Mouse (Mus musculus) E14TG2a.4 (cell line): Measurements from ENCODE around the gene Cilp2.

ENCODE experiments used
- H3K27me3 ChIP-seq: 2 replicates; pipeline ENCODE4 v1.6.1; 2014; ENCODE audit warnings: low read length, control low read depth; ENCODE audit not compliant: insufficient read depth
- H3K36me3 ChIP-seq: 2 replicates; pipeline ENCODE4 v1.6.1; 2014; ENCODE audit warnings: low read length, control low read depth; ENCODE audit not compliant: insufficient read depth
- H3K4me1 ChIP-seq: replicated peaks from 2 replicates; pipeline ENCODE4 v1.6.1; 2014; ENCODE audit warnings: low read depth, low read length, control low read depth
- H3K4me3 ChIP-seq: replicated peaks from 2 replicates; pipeline ENCODE4 v1.5.1; 2014; ENCODE audit warnings: mild to moderate bottlenecking, low read length
- H3K9me3 ChIP-seq: 2 replicates; pipeline ENCODE4 v1.6.1; 2014; ENCODE audit warnings: low read length, control low read depth
- CTCF ChIP-seq: conservative IDR thresholded peaks from 2 replicates; pipeline ENCODE4 v1.5.1; 2014; ENCODE audit warnings: low read length
- NANOG ChIP-seq: IDR thresholded peaks from 2 replicates; pipeline ENCODE4 v1.6.1; 2014; ENCODE audit warnings: borderline replicate concordance, low read length, mixed read lengths
- POU5F1 ChIP-seq: IDR thresholded peaks from 2 replicates; pipeline ENCODE4 v1.6.1; 2014; ENCODE audit warnings: low read length, borderline replicate concordance

Gene Cilp2

DNA sequence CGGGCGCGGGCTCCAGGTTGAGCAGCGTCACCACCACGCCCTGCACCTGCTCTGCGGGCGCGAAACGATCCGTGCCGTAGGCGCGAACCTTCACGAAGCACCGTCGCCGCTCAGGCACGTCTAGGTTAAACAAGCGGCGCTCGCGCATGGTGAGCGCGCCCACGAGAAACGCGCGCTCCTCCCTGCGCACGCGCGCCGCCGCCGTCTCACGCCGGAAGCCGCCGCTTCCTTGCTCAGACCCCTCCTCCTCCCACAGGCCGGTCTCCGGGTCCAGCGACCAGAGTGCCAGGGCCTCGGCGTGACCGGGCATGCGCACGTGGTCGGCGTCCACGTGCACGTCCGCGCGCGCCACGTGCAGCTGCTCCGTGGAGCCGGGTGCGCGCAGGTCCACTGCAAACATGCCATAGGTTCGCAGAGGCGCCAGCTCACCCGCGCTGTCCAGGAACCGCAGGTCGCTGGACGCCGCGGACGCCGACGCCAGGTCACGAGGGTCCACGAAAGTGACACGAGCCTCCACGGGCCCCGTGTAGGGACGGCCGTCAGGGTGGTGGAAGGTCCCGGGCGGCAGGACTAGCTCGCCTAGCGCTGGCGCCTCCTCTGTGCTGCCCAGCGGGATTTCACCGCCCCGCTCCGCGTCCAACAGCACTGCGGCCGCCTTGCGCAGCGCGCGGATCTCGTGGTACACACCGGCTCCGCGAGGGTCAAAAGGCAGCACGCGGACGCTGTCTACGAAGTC lies 5.3 kb downstream of the Cilp2 start:
- peak overlapping the region; percentile 75 for H3K4me3 ChIP-seq
- peaks cover 50% of the 10 kb centered on the region for H3K4me1 ChIP-seq
- H3K27me3 ChIP-seq: peaks cover 94% of the 10 kb centered on the region
- TF ChIP-seq POU5F1 (no peak), NANOG (no peak), CTCF (no peak)
- no peaks in the 10 kb centered on the region for H3K9me3 ChIP-seq
- no peaks in the 10 kb centered on the region for H3K36me3 ChIP-seq

- TF ChIP-seq POU5F1 (no peak), CTCF (no peak), NANOG (no peak)
- Histone ChIP-seq H3K4me1 (peaks cover 47% of the 10 kb centered on the region), H3K9me3 (no peaks in the 10 kb centered on the region), H3K36me3 (no peaks in the 10 kb centered on the region), H3K4me3 (peak overlapping the region; percentile 75), H3K27me3 (peaks cover 86% of the 10 kb centered on the region)
These were observed 6.1 kb downstream of the Cilp2 start for GRCm38 (mm10) chr8:69881261-69881865.

GRCm38 (mm10) chr8:69880841-69881240 lies 6.6 kb downstream of the Cilp2 start:
- Histone ChIP-seq H3K36me3 (no peaks in the 10 kb centered on the region), H3K27me3 (peaks cover 80% of the 10 kb centered on the region), H3K4me3 (peak overlapping the region; percentile 75), H3K9me3 (no peaks in the 10 kb centered on the region), H3K4me1 (peaks cover 42% of the 10 kb centered on the region)
- TF ChIP-seq CTCF (no peak), POU5F1 (no peak), NANOG (no peak)

GRCm38 (mm10) chr8:69879678-69880077 lies 7.8 kb downstream of the Cilp2 start:
- Histone ChIP-seq H3K4me1 (peaks cover 31% of the 10 kb centered on the region), H3K36me3 (no peaks in the 10 kb centered on the region), H3K27me3 (peaks cover 69% of the 10 kb centered on the region), H3K9me3 (no peaks in the 10 kb centered on the region), H3K4me3 (no peak overlapping the region)
- TF ChIP-seq POU5F1 (no peak), CTCF (no peak), NANOG (no peak)

- Histone ChIP-seq H3K9me3 (no peaks in the 10 kb centered on the region), H3K4me1 (peaks cover 21% of the 10 kb centered on the region), H3K27me3 (peaks cover 52% of the 10 kb centered on the region), H3K4me3 (no peak overlapping the region), H3K36me3 (no peaks in the 10 kb centered on the region)
- TF ChIP-seq CTCF: no peak
- TF ChIP-seq NANOG: no peak
- no peak for TF ChIP-seq POU5F1
These were observed 9.5 kb downstream of the Cilp2 start for GRCm38 (mm10) chr8:69877992-69878391.

GRCm38 (mm10) chr8:69877396-69877795 lies 10.1 kb downstream of the Cilp2 start:
- H3K4me1 ChIP-seq: peaks cover 17% of the 10 kb centered on the region
- TF ChIP-seq POU5F1 (no peak), NANOG (no peak), CTCF (no peak)
- H3K36me3 ChIP-seq: no peaks in the 10 kb centered on the region
- H3K4me3 ChIP-seq: no peak overlapping the region
- H3K27me3 ChIP-seq: peaks cover 46% of the 10 kb centered on the region
- H3K9me3 ChIP-seq: no peaks in the 10 kb centered on the region

- Histone ChIP-seq H3K4me1 (peaks cover 17% of the 10 kb centered on the region), H3K27me3 (peaks cover 42% of the 10 kb centered on the region), H3K4me3 (no peak overlapping the region), H3K36me3 (no peaks in the 10 kb centered on the region), H3K9me3 (no peaks in the 10 kb centered on the region)
- TF ChIP-seq CTCF: no peak
- no peak for TF ChIP-seq POU5F1
- TF ChIP-seq NANOG: no peak
These were observed 10.5 kb downstream of the Cilp2 start for GRCm38 (mm10) chr8:69876967-69877366.

- TF ChIP-seq CTCF (no peak), POU5F1 (no peak), NANOG (no peak)
- Histone ChIP-seq H3K9me3 (no peaks in the 10 kb centered on the region), H3K27me3 (peaks cover 33% of the 10 kb centered on the region), H3K4me1 (peaks cover 17% of the 10 kb centered on the region), H3K4me3 (no peak overlapping the region), H3K36me3 (no peaks in the 10 kb centered on the region)
These were observed 11.4 kb downstream of the Cilp2 start for GRCm38 (mm10) chr8:69876097-69876496.

- peaks cover 19% of the 10 kb centered on the region for H3K27me3 ChIP-seq
- H3K4me3 ChIP-seq: no peak overlapping the region
- H3K9me3 ChIP-seq: no peaks in the 10 kb centered on the region
- H3K36me3 ChIP-seq: no peaks in the 10 kb centered on the region
- TF ChIP-seq POU5F1 (no peak), CTCF (no peak), NANOG (no peak)
- peaks cover 6% of the 10 kb centered on the region for H3K4me1 ChIP-seq
These were observed 12.8 kb downstream of the Cilp2 start for GRCm38 (mm10) chr8:69874654-69875053.
